Mouse (Mus musculus): ENCODE data around the gene Nek1.
"Not testable (repeated sequence)": the region's sequence is repeated elsewhere in the genome, so short reads cannot be mapped to it uniquely, and the experiment has no call there.

The Nek1 gene

DNA sequence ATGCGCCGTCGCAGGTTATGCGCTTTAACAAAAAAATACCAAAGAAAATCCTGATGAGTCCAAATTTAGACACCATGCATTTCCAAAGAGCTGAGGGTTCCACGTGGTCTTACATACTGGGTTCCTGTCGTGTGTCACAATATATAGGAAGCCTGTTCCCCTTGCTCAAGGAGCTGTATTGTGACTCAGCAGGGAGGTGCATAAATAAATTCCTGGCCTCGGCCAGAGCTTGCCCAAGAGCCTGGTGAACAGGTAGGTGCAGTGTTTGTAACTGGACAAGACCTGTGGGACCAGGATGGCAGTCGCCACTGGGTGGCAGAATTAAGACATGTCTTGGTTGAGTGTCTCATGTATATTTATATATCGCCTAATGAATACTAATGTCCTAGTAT is 9.3 kb upstream of the Nek1 start:
- ATAC-seq (ENCODE audit: insufficient number of reproducible peaks, low FRiP score, low TSS enrichment), result peak; percentile 81

DNA sequence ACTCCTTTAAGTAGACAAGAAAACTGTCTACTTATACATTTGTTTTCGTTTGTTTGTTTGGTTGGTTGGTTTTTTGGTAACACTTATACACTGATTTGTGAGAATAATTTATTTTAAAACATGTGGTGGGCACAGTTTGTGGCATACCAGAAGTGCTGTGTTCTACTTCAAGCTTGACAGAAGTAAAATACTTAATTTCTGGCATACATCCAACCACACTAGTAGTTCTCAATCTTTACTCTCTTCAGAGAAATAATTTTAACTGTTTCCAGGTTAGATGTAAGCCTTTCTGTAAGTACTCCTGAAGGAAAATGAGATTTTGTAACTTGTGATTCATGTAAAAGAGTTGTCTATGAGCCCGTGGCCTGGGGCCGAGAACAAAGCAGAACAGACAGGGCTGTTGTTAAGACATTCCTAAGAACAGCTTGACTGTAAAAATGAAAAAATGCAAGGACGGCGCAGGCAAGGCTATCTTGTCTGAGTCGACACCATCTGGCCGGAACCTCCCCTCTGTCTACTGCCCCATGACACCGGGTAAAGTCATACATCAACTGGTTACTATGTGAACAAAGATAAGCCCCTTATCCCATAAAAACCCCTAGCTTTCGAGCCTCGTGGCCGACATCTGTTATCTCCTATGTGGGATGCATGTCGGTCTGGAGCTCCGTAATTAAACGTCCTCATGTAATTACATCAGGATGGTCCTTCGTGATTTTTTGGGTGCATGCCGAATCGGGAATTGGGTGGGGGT is 8.6 kb upstream of the Nek1 start:
- not testable (repeated sequence) for ATAC-seq (ENCODE audit: insufficient number of reproducible peaks, low FRiP score, low TSS enrichment)

DNA sequence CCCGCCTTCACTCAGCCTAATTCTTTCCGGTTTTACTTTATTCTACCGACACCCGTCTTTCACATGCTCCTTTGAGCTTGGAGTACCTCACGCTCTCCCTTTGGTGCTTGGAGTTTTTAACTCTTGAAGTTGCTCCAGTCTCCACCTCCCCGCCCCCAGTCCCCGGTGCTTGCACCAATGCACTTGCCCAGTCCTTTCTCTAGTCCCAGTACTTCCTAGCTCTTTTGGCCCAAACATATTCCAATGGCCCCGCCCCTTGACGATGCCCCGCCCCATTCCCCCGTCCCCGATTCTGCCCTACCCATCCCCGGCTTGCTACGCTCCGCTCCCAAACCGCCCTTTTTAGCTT is 460 bp upstream of the Nek1 start:
- ATAC-seq (ENCODE audit: insufficient number of reproducible peaks, low FRiP score, low TSS enrichment), result no peak; the same call in 1 of the 2 replicates

DNA sequence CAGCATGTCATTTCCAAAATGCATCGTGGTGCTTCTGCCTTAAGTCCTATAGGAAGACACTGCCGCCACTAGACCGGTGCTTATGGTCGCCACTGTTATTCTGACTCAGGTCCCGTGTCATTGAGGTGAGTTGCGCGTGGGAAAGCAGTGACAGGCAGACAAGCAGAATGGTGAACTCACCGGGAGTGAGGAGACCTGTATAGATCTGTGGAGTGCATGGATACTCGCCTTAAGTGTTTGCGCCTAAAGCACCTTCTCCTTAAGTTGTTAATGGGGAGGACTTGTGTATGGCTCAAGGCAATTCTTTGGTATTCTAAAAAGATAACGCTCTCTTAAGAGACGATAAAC is 618 bp downstream of the Nek1 start:
- ATAC-seq (ENCODE audit: insufficient number of reproducible peaks, low FRiP score, low TSS enrichment), result peak; percentile 46

DNA sequence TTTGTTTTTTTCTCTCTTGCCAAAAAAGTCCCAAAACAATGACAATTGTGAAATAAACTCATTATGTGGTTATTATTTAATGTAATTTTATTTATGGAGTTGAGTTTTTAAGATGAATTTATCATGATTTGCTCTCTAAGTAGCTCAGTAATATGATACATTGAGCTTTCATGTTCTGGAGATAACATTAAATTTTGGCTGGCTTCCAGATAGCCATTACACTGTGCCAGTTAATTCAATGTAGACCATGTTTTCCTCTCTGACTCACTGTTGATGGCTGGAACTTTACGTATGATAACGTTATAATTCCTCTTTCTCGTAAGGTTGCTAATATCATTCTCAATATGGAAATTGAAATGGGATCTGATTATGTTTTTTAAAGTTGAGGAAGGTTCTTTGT is 3.5 kb downstream of the Nek1 start:
- ATAC-seq (ENCODE audit: insufficient number of reproducible peaks, low FRiP score, low TSS enrichment), result no peak

DNA sequence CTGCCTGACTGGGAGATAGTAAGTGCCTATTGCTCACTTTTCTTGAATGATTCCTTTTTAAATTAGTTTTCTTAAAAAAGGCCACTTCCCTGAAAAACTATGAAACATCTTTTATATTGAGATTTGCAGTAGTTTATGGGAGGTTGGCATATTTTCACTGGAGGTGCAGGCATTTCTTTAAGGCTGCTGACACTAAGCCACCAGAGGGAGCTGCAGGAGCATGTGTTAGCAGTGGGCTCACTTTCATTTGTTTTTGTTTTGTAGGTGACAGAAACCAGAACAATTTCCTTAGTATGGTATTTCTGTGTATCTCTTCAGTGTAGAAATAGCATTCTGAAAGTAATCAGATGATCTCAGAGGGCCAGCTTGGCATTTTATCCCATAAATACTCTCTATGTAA is 49.0 kb downstream of the Nek1 start:
- ATAC-seq (ENCODE audit: insufficient number of reproducible peaks, low FRiP score, low TSS enrichment), result no peak

DNA sequence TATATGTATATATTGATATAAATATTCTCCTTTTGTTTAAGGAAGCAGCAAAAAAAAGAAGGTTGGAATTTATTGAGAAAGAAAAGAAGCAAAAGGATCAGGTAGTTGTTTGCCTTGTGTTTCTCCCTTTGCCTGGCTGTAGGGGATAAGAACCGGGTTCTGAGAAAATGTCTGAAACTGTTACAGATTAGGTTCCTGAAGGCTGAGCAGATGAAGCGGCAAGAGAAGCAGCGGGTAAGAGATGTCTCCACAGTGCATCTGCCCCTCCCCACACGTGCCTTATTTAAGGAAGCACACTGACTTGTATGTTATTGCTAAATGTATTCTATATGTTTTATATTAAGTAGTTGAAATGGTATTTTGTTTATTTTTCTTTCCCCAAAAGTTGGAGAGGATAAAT is 50.9 kb downstream of the Nek1 start:
- ATAC-seq (ENCODE audit: insufficient number of reproducible peaks, low FRiP score, low TSS enrichment), result no peak

DNA sequence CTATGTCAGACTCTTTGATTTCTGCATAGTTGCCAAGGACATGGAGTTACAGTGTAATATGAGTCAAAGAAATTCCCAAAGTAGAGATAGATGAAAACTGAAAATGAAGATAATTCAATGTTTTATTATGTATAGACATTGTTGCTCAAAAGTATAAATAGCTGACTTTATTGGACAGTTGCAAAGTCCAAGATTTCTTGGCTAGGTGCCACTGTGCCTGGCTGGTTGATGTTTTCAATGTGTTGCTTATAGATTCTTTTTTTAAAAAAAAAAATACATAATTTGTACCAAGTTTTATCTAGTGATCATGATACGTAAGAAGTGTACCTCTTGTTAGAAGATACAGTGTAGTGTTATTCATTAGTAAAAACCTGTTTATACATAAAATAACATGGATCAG is 53.8 kb downstream of the Nek1 start:
- ATAC-seq (ENCODE audit: insufficient number of reproducible peaks, low FRiP score, low TSS enrichment), result no peak

DNA sequence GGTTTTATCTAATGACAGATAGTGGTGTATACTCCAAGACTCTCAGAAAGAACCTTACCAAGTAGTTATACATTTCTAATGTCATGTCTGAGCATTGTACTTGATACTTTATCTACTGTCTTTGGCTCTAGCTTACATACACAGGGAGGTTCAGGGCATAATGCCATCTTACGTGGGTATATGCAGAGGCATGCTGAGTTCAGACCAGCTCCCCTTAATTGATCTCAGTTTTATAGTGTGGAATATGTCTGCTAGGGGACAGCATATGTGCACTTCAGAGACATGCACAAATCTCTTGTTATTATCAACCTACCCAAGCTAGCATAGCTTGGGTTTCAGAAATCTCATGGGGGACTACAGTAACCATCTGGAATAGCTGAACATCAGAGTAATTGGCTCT is 60.0 kb downstream of the Nek1 start:
- no peak for ATAC-seq (ENCODE audit: insufficient number of reproducible peaks, low FRiP score, low TSS enrichment)

DNA sequence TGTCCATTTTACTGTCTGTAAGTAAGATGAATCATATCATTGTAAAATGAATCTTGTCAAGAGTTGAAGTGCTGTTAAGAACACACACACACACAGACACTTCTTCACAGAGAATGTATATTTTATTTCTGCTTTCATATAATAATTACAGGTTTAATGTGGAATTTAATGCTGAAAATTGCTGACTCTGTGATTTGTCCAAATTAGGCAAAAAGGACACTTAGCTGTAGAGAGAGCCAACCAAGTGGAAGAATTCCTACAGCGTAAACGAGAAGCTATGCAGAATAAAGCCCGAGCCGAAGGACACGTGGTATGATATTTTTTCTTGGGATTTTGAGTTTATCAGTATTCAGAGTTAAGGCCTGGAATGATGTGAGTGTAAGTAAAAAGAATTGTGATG is 61.3 kb downstream of the Nek1 start:
- ATAC-seq (ENCODE audit: insufficient number of reproducible peaks, low FRiP score, low TSS enrichment), result no peak

DNA sequence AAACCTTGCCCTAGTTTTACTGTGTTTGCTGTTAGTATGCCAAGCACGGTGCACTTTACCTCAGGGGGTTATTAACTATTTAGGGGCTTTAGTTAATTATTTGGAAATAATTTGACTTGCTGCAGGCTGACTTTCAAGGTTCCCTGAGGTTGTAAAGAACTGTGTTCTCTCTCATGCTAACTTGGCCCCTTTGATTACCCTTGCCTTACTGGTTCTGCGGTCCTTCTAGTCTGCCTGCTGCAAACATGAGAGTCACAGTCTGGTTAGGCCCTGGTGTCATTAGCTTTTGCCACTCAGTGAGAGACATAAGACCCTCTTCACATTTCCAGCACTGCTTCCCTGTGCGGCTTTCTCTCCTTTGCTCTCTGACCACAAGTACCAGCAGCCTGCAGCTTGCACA is 64.0 kb downstream of the Nek1 start:
- no peak for ATAC-seq (ENCODE audit: insufficient number of reproducible peaks, low FRiP score, low TSS enrichment)

DNA sequence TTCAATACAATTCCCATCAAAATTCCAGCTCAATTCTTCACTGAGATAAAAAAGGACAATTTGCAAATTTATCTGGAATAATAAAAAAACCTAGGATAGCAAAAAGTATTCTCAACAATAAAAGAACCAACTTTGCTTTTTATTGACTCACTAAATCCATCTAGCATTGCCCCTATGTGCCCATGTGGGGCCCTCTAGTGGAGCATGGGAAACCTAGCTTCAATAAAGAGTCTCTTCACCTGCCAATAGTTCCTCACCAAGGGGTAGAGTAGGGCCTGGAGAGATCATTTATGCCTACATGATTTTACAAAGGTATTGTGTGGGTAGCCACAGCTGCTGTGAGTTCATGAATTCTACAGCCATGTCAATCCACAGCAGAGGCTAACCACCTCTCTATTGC is 66.1 kb downstream of the Nek1 start:
- no peak for ATAC-seq (ENCODE audit: insufficient number of reproducible peaks, low FRiP score, low TSS enrichment)

DNA sequence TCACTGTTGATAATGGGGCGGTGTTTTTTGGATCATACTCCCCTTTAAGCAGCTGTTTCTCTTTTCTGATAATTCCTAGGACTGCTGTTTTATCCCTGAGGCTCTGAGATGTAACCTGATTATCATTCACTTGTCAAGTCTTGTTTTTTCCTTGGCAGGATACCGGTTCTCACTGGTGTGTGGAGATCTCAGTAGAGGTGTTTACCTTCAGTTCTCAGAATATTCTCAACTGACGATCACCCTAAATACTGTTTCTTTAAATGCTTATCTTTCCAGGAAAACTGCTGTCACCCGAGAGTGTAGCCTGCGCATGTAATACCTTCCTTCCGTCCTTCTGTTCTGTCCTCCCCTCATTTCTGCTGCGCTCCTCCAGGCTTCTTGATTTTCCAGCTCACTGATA is 67.4 kb downstream of the Nek1 start:
- no peak for ATAC-seq (ENCODE audit: insufficient number of reproducible peaks, low FRiP score, low TSS enrichment)

DNA sequence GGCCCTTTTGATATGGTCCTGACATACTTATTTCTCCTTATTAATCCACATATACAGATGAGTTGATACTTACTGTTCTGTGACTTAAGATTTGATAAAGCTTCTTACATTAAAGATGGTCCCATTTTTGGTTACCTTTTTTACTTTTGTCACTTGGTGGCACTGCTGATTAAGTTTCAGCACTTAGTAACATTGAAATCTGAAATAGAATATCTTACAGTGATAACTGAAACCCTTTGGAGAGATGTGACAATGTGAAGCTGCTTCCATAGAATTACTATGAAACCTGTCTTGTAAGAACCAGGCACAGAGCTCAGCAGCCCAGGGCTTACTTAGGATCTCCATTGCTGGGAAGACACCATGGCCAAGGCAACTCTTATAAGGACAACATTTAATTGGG is 82.1 kb downstream of the Nek1 start:
- ATAC-seq (ENCODE audit: insufficient number of reproducible peaks, low FRiP score, low TSS enrichment), result no peak

DNA sequence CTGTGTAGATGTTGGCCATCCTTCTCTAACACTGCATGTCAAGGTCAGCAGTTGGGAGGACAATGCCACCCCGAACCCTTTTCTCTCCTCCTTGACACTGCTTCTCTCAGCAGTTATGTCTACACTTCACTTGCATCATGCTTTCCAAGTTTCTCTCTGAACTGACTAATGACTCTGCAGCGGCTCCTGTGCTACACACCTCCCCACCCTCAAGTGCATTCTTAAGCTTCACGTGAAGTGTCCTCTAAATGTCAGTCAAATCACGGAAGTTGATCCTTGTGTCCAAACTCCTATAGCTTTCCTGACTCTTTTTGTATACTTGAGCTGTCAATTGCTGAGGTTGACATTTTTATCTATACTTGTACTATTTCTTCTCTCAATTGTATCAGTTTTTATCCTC is 117.5 kb downstream of the Nek1 start:
- ATAC-seq (ENCODE audit: insufficient number of reproducible peaks, low FRiP score, low TSS enrichment), result no peak

DNA sequence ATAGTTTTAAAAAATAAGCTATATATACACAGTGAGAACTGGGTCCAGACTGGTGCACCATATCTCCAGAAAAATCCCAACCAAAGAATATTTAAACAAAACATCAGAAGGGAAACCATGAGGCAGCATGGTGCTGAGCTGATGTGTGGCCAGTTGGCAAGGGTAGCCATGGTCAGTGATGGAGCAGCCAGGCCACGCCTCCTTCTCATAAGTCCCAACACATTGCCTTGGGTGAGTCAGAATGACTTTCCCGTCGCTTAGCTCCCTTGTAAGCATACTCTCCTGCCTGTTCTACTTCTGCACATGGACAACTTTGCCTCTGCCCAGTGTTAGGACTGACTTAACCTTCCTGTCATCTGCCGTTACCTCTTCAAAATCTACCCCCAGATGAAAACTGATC is 118.9 kb downstream of the Nek1 start:
- ATAC-seq (ENCODE audit: insufficient number of reproducible peaks, low FRiP score, low TSS enrichment), result no peak

DNA sequence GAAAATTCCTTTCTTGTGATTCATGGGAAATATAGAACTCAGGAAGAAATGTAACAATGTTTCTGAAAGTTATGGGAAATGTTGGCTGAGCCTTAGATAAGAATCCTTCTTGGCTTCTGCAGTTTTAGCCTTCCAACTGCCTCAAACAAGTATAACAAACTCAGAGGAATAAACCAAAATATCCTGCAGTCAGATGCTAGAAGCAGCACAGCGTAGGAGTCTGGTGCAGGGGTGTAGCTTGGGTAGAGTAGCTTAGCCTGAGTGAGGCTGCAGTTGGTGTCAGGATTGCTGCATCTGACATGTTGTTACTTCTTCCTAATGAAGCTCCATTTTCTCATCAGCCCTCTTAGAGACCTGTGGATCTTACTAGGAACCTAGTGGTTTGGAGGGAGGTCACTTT is 128.6 kb downstream of the Nek1 start:
- ATAC-seq (ENCODE audit: insufficient number of reproducible peaks, low FRiP score, low TSS enrichment), result no peak

DNA sequence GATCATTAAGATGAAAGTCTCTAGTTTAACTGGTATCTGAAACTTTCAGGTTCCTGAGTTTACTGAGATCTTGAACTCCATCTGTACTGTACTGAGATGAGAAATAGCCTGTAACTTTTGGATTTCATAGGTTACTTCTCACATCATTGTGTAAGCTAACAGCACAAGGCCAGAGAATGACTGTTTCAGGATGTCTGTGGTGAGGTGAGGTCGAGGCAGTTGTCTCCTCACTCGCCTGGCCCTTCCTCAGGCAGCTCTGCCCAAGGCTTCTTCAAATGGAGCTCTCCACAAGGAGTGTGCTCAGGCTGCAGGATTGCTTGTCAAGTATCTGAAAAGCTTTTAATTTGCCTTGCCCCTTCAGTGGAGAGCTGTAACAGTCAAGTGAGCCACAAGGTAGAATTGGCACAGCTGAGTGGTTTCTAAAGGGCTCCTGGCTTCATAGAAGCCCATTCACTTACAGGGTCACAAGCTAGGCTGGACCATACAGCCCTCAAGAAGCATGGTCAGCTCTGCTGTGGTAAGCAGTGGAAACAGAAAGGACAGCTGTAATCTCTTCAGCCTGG is 134.4 kb downstream of the Nek1 start:
- ATAC-seq (ENCODE audit: insufficient number of reproducible peaks, low FRiP score, low TSS enrichment), result no peak

DNA sequence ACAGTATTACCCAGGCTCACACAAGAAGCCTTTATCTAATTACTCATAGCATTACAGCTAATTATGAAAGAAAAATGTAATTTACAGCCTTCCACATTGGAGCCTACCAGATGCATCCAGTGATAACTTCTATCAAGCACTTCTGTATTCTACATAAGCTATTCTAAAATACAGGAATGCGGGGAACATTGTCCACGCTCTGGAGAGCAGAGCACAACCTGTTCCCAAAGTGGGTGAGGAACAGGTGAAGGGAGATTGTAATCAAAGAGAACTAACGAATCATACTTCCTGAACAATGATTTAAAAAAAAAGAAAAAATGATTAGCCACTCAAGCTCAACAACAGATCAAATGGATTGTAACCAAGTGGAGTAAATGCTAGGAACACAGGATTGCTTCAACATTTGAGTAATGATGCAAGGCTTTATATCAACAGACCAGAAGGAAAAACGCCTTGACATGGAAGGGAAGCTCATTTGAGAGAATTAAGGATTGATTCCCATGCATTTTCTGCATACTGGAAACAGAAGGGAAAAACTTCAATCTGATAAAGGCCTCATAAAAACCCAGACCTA is 139.7 kb downstream of the Nek1 start:
- no peak for ATAC-seq (ENCODE audit: insufficient number of reproducible peaks, low FRiP score, low TSS enrichment)

DNA sequence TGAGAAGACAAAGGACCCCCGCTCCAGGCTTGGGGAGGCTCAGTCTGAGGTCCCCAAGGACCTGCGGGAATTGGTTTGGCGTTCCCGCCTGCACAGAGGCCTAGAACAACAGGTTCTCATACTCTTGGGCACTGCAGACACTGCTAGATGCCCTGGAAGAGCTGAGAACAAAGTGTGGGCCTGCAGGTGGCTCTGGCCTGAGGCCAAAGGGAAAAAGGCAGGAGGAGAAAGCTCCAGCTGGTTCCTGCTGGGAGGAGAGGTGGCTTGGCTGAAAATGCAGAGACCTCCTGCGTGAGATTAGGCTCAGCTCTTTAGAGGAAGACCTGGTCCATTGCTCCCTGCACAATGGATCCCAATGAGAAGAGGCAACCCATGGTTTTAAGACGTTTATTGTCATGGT is 148.9 kb downstream of the Nek1 start:
- ATAC-seq (ENCODE audit: insufficient number of reproducible peaks, low FRiP score, low TSS enrichment), result no peak

DNA sequence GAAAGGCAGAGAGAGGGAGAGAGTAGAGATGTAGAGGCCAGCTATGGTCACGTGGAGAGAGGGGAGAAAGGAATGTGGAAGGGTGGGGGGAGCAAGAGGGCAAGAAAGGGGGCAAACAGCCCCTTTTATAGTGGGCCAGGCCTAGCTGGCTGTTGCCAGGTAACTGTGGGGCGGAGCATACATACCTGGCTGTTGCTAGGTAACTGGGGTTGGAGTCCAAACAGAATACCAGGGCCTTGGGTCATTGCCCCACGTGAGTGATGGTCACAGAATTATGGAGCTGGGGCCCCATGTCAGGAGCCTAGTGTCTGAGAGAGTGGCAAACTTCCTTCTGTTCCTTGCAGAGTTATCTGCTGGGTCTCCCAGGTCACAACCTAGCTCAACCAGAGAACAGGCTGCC is 149.3 kb downstream of the Nek1 start:
- ATAC-seq (ENCODE audit: insufficient number of reproducible peaks, low FRiP score, low TSS enrichment), result no peak

DNA sequence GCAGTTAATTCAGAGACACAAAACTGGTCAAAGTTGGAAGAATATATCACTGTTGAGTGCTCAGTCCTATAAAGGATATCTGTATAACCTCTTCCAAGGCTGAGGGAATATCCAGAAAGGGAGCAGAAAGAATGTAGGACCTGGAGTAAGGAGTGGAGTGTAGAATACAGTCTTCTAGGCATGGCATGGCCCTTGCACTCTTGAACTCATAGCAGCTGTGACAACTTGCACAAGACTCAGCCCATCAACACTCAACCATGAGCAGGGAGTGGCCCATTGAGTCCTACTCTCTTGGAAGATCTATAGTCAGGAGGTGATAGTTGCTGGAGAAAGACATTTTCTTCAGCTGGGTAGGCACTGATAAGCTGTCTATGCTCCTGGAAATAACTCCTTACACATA is 149.8 kb downstream of the Nek1 start:
- no peak for ATAC-seq (ENCODE audit: insufficient number of reproducible peaks, low FRiP score, low TSS enrichment)
